Mouse (Mus musculus) olfactory bulb, adult 2 months (tissue): ENCODE results near the gene Nbea. TPM values are rescaled to one million over a fixed set of nuclear protein-coding genes. Genes with fewer than 3 reads are reported as not detected.
"Not testable (repeated sequence)": the region's sequence is repeated elsewhere in the genome, so short reads cannot be mapped to it uniquely, and the experiment has no call there.

ENCODE experiments used
- H3K27ac ChIP-seq: fragments of 200-500 bp; 2 replicates; pipeline ENCODE4 v1.5.1; 2012; ENCODE audit warnings: low read depth, low read length; ENCODE audit not compliant: insufficient read depth
- H3K4me1 ChIP-seq: fragments of 200-500 bp; 2 replicates; pipeline ENCODE4 v1.6.1; 2012; ENCODE audit warnings: low read length; ENCODE audit not compliant: control insufficient read depth, insufficient read depth
- H3K4me3 ChIP-seq: fragments of 200-500 bp; 2 replicates; pipeline ENCODE4 v1.5.1; 2012; ENCODE audit warnings: mild to moderate bottlenecking, low read depth, low read length, moderate library complexity; ENCODE audit not compliant: insufficient read depth
- CTCF ChIP-seq: fragments of 200-500 bp; IDR thresholded peaks from 2 replicates; pipeline ENCODE4 v1.5.1; 2012; ENCODE audit warnings: low read depth, mild to moderate bottlenecking, low read length, moderate library complexity; ENCODE audit not compliant: insufficient read depth
- POLR2A ChIP-seq: fragments of 200-500 bp; IDR thresholded peaks from 2 replicates; pipeline ENCODE4 v1.6.1; 2012; ENCODE audit warnings: mild to moderate bottlenecking, low read depth, low read length, moderate library complexity; ENCODE audit not compliant: insufficient read depth
- WGBS: fragments of 180-500 bp; shearing (Covaris S2); methylation state at CpG from one replicate; pipeline ENCODE4 v1.1.7; 2018; 5-methylcytosine and 5-hydroxymethylcytosine counted together
- polyA plus RNA-seq: library from polyadenylated mRNA; stranded (reverse); fragments of >200 nt; gene quantifications from 2 replicates; pipeline ENCODE4 v1.2.4, GENCODE M21; 2012; ENCODE audit warnings: low replicate concordance; ENCODE audit not compliant: missing spikeins, insufficient read depth, insufficient read length

Gene Nbea
- polyA plus RNA-seq, 1 experiment: 109 TPM

- Histone ChIP-seq H3K4me1 (peaks cover 3% of the 10 kb centered on the region), H3K27ac (no peak overlapping the region), H3K4me3 (no peak overlapping the region)
- TF ChIP-seq POLR2A (no peak), CTCF (no peak)
- WGBS: 16% methylated on average over 2 of the region's 2 CpGs
Observed at GRCm38 (mm10) chr3:55652321-55652720, 531.2 kb downstream of the Nbea start.

DNA sequence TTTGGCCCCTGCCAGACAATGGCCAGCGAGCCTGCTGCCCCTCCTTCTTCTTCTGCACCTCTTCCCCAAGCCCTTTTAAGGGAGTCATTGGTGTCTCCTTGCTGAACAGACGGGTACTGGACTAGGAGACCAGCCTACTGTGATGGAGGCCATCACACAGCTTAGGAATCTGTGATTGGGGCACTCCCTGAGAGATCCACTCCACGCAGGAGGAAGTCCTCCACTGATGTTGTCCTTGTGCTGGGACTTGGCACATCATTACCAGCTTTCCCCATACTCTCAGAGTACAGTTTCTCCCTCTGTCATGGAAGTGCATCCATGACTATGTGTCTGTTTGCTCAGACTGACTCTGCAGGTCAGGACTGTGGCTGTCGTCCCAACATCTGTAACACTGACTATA is 531.6 kb downstream of the Nbea start:
- TF ChIP-seq POLR2A: no peak
- TF ChIP-seq CTCF: no peak
- 75% methylated on average over 4 of the region's 4 CpGs for WGBS
- Histone ChIP-seq H3K27ac (no peak overlapping the region), H3K4me1 (peaks cover 3% of the 10 kb centered on the region), H3K4me3 (no peak overlapping the region)

GRCm38 (mm10) chr3:55649541-55649940 is 534.0 kb downstream of the Nbea start:
- TF ChIP-seq CTCF (no peak), POLR2A (no peak)
- H3K27ac ChIP-seq: no peak overlapping the region
- WGBS: 71% methylated on average over 5 of the region's 5 CpGs
- H3K4me1 ChIP-seq: peaks cover 3% of the 10 kb centered on the region
- no peak overlapping the region for H3K4me3 ChIP-seq

DNA sequence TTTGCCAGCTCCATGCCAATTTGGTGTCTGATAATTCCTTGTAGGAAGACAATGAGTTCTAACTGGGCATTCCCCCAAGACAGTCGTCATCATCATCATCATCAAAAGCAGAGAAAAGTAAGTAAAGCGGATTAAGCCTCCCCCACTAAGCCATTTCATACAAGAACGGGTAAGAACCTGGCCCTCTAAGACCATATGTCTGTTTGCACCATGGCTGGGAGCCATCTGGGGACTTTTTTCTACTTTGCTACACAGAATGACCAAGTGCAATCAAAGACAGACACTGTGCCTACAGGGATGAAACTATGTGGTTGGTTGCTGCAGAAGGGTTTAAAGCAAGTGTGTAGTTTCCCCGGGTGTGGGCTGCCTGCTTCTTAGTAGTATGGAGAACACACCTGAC is 535.2 kb downstream of the Nbea start:
- no peak overlapping the region for H3K4me3 ChIP-seq
- 71% methylated on average over 4 of the region's 4 CpGs for WGBS
- H3K27ac ChIP-seq: no peak overlapping the region
- TF ChIP-seq CTCF: no peak
- TF ChIP-seq POLR2A: no peak
- H3K4me1 ChIP-seq: peaks cover 3% of the 10 kb centered on the region

DNA sequence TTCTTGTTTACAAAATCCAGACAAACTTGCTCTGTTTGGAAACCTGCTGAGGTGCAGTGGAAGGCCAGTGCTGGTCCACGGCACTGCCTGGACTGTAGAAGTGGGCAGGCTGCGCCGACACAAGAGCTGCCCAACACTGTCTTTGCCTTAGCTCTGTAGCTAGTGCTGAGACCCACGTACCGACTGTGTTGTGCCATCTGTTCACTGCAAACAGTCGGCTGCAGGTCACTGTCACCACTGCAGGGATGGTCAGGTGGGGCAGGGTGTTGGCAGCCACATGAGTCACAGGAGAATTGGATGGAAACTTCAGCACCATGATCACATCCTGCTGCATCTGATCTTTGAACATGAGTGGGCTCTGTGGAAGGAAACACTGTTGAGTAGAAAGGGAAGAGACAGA is 536.3 kb downstream of the Nbea start:
- Histone ChIP-seq H3K4me3 (no peak overlapping the region), H3K27ac (no peak overlapping the region), H3K4me1 (no peaks in the 10 kb centered on the region)
- TF ChIP-seq POLR2A: no peak
- TF ChIP-seq CTCF: no peak
- WGBS: 86% methylated on average over 6 of the region's 6 CpGs

DNA sequence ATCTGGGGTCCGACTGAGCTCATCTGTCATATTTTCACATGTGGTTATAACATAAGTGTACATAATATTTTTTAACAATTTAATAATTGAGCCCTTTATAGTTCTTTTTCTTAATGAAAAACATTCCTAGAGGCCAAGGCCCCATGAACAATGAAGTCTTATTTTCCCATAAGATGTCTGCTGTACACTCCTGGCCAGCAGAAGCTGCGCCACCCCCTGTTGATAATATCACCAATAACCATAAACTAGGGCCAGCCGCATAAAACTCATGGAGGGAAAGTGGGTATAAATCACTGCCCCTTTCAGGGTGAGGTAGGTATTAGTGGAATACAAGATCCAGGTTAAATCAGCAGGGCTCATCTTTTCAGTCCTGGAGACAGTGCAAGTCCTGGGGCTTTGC is 537.1 kb downstream of the Nbea start:
- TF ChIP-seq CTCF (no peak), POLR2A (no peak)
- WGBS: 92% methylated on average over 3 of the region's 3 CpGs
- H3K4me1 ChIP-seq: no peaks in the 10 kb centered on the region
- no peak overlapping the region for H3K4me3 ChIP-seq
- H3K27ac ChIP-seq: no peak overlapping the region

DNA sequence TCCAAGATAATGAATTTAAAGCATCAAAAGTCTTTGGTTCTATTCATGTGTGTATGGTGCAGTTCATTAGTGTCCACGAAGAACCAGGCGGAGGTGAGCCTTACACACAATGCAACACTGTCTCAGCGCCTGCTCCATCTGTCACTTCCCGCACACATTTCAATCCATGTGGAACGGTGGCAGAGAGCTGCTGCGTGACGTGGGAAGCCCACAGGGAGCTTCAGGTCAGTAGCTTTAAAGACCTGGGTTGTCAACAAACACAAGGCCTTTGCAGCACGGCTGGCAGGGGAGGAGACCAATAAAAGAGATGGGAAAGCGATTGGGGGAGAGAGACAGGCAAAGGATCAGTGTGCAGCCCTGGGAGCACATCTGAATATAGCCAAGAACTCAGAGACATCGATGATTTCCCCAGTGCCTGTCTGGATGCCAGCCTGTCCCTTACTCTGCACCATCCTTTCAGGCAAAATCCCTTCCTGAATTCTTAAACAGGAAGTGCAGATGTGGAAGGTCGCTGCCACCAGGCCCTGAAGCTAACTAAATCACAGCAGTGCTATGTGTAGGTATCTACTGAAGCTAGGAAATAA is 539.4 kb downstream of the Nbea start:
- H3K4me3 ChIP-seq: no peak overlapping the region
- 70% methylated on average over 11 of the region's 11 CpGs for WGBS
- TF ChIP-seq POLR2A: no peak
- H3K4me1 ChIP-seq: no peaks in the 10 kb centered on the region
- no peak overlapping the region for H3K27ac ChIP-seq

DNA sequence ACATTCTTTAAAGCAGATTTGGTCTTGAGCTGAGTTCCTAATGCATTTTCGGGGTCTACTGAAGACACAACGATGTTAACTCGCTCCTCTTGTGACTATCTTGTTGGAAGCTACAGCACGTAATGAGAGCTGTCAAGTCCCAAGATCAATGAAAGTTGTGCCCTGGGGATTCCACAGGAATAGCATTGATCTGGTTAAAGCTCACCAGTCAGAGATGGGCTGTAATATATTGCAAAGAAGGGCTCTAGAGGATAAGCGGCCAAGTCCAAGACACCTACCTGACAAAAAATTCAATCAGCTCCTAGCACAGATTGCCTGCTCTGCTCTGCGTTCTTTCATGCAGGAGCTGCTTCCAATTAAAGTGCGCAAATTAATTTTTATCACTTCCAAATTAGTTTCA is 545.8 kb downstream of the Nbea start:
- Histone ChIP-seq H3K4me3 (no peak overlapping the region), H3K27ac (no peak overlapping the region), H3K4me1 (no peaks in the 10 kb centered on the region)
- WGBS: 93% methylated on average over 7 of the region's 7 CpGs
- TF ChIP-seq POLR2A: no peak
- TF ChIP-seq CTCF: no peak

GRCm38 (mm10) chr3:55635542-55636172 is 547.8 kb downstream of the Nbea start:
- 66% methylated on average over 8 of the region's 8 CpGs for WGBS

DNA sequence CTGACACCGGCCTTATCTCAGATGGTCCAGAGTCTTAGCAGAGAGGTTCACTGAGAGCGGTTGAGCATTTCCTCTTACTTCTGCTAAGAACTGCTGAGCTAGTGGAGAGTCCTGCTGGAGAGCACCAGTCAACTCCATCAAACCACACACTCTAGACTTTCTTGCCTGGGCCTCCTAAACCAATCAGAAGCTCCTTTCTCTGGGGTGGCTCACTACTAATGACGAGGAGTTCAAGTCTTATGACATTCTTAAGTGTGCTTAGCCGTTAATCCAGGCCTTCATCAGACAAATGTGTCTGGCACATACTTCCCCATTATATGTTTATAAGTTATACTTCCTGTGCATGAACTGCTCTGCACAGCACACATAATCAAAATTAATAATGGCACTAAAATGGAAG is 556.4 kb downstream of the Nbea start:
- H3K4me3 ChIP-seq: no peak overlapping the region
- TF ChIP-seq CTCF: no peak
- TF ChIP-seq POLR2A: no peak
- WGBS: 92% methylated on average over 4 of the region's 4 CpGs
- no peak overlapping the region for H3K27ac ChIP-seq
- H3K4me1 ChIP-seq: no peaks in the 10 kb centered on the region

More at GRCm38 (mm10) chr3:55635542-55636172, 547.8 kb downstream of the Nbea start:
- Histone ChIP-seq H3K4me3 (no peak overlapping the region), H3K27ac (no peak overlapping the region), H3K4me1 (no peaks in the 10 kb centered on the region)
- TF ChIP-seq POLR2A (no peak), CTCF (no peak)

DNA sequence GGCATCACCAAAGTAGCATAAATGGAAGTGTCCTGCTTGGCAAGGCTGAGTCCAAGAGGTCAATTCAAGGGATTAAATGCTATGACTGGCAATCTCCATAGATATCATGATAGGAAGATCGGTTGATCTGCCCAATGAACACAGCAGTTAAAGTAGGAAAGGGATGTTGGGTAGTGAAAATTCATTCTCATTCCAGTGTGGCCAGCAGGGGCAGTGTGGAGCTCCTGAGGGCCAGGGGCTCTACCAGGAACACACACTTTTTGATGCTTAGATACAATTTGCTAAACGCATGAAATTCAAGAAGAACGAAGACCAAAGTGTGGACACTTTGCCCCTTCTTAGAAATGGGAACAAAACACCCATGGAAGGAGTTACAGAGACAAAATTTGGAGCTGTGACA is 561.5 kb downstream of the Nbea start:
- not testable (repeated sequence) for H3K4me3 ChIP-seq, H3K27ac ChIP-seq, H3K4me1 ChIP-seq
- 87% methylated on average over 3 of the region's 3 CpGs for WGBS
